Mouse (Mus musculus) liver, embryonic 14.5 days (tissue): ENCODE results near the gene Chst11. TPM values are rescaled to one million over a fixed set of nuclear protein-coding genes. Genes with fewer than 3 reads are reported as not detected.

Experiments
- ATAC-seq: fragments of 200-750 bp; cut with Nextera tagmentation; 2 replicates; pipeline ENCODE4 v1.8.0; 2017; ENCODE audit warnings: moderate number of reproducible peaks, mild to moderate bottlenecking, moderate library complexity; ENCODE audit not compliant: insufficient read depth
- DNase-seq, 3 experiments: peaks; one replicate each; pipeline ENCODE4 v3.0.0-alpha.2; 2012 to 2013; ENCODE audit warnings: low read depth in 3 of 3, low spot score in 3 of 3
- H3K27ac ChIP-seq: fragments of 300-500 bp; sonication (generic); 2 replicates; pipeline ENCODE4 v1.5.1; 2014; ENCODE audit warnings: moderate library complexity, mild to moderate bottlenecking, control low read depth, inconsistent platforms
- H3K27me3 ChIP-seq: fragments of 300-500 bp; sonication (generic); 2 replicates; pipeline ENCODE4 v1.6.1; 2014; ENCODE audit warnings: mild to moderate bottlenecking, low read length, moderate library complexity; ENCODE audit not compliant: control insufficient read depth, insufficient read depth
- H3K36me3 ChIP-seq: fragments of 300-500 bp; sonication (generic); replicated peaks from 2 replicates; pipeline ENCODE4 v1.6.1; 2014; ENCODE audit warnings: low read depth; ENCODE audit not compliant: control insufficient read depth, insufficient read depth
- H3K4me1 ChIP-seq, 2 experiments: fragments of 200-500 bp in 1 of 2; fragments of 300-500 bp in 1 of 2; sonication (generic) in 1 of 2; replicated peaks; 2 replicates each; pipeline ENCODE4 v1.6.1; 2012 to 2014; ENCODE audit warnings: antibody characterized with exemption in 1 of 2, inconsistent platforms in 1 of 2, low read length in 1 of 2; ENCODE audit not compliant: control insufficient read depth in 2 of 2, insufficient read depth in 2 of 2
- H3K4me2 ChIP-seq: fragments of 300-500 bp; sonication (generic); 2 replicates; pipeline ENCODE4 v1.6.1; 2014; ENCODE audit warnings: low read depth, mild to moderate bottlenecking, control low read depth, moderate library complexity
- H3K4me3 ChIP-seq, 2 experiments: fragments of 200-500 bp in 1 of 2; fragments of 300-500 bp in 1 of 2; sonication (generic) in 1 of 2; 2 replicates each; pipeline ENCODE4 v1.5.1; 2012 to 2014; ENCODE audit warnings: low read depth in 2 of 2, low read length in 2 of 2, mild to moderate bottlenecking in 2 of 2, control low read depth in 1 of 2, inconsistent platforms in 1 of 2, moderate library complexity in 1 of 2; ENCODE audit not compliant: insufficient read depth in 1 of 2
- H3K9ac ChIP-seq: fragments of 300-500 bp; sonication (generic); replicated peaks from 2 replicates; pipeline ENCODE4 v1.6.1; 2014; ENCODE audit warnings: mild to moderate bottlenecking, control low read depth, moderate library complexity
- H3K9me3 ChIP-seq: fragments of 300-500 bp; sonication (generic); 2 replicates; pipeline ENCODE4 v1.6.1; 2016; ENCODE audit warnings: low read length, mixed read lengths; ENCODE audit not compliant: control insufficient read depth
- CTCF ChIP-seq: IDR thresholded peaks from 2 replicates; pipeline ENCODE4 v1.5.1; 2016; ENCODE audit warnings: antibody characterized with exemption, low read depth, control low read depth
- EP300 ChIP-seq: IDR thresholded peaks from 2 replicates; pipeline ENCODE4 v1.6.1; 2016; ENCODE audit warnings: antibody characterized with exemption, low read depth
- WGBS: fragments of 180-500 bp; shearing (Covaris S2); extraction: QIAGEN DNeasy Blood & Tissue Kit; methylation state at CpG from one replicate; pipeline ENCODE4 v1.1.7; 2014; ENCODE audit not compliant: insufficient replicate concordance; 5-methylcytosine and 5-hydroxymethylcytosine counted together
- polyA plus RNA-seq, 2 experiments: library from polyadenylated mRNA; depleted of rRNA in 1 of 2; stranded (reverse) in 1 of 2; unstranded in 1 of 2; fragments of >200 nt; fragmentation: Nextera tagmentation in 1 of 2; extraction: Ambion mirVana in 1 of 2; gene quantifications; 2 replicates each; pipeline versions ENCODE4 v1.2.1 to v1.2.3; 2012 to 2014

Gene Chst11
- polyA plus RNA-seq, 2 experiments = 1.8 to 5.2 TPM

- DNase-seq (no peak), ATAC-seq (no peak)
- H3K27me3 ChIP-seq = no peaks in the 10 kb centered on the region
- H3K27ac ChIP-seq = no peak overlapping the region
- no peak overlapping the region for H3K4me3 ChIP-seq
- no peaks in the 10 kb centered on the region for H3K9me3 ChIP-seq
- 55% methylated on average over 2 of the region's 2 CpGs for WGBS
- no peak overlapping the region for H3K9ac ChIP-seq
- no peak overlapping the region for H3K4me2 ChIP-seq
- no peaks in the 10 kb centered on the region for H3K36me3 ChIP-seq
- H3K4me1 ChIP-seq = peaks cover 0 to 9% of the 10 kb centered on the region in 2 experiments; a peak in 2 of 4 replicates
- TF ChIP-seq EP300 (no peak), CTCF (no peak)
These were observed 58.4 kb downstream of the Chst11 start for GRCm38 (mm10) chr10:83043478-83044259.

- DNase-seq = no peak
These were observed 64.0 kb downstream of the Chst11 start for GRCm38 (mm10) chr10:83049174-83049780.

GRCm38 (mm10) chr10:83053886-83054550 is 68.7 kb downstream of the Chst11 start:
- no peak overlapping the region for H3K4me2 ChIP-seq
- H3K27me3 ChIP-seq = no peaks in the 10 kb centered on the region
- H3K36me3 ChIP-seq = no peaks in the 10 kb centered on the region
- ATAC-seq = no peak
- H3K27ac ChIP-seq = no peak overlapping the region
- H3K4me3 ChIP-seq = no peak overlapping the region
- H3K4me1 ChIP-seq = peaks cover 0 to 7% of the 10 kb centered on the region in 2 experiments; a peak in 2 of 4 replicates
- no peak for DNase-seq
- WGBS = 75% methylated on average over 10 of the region's 10 CpGs
- H3K9me3 ChIP-seq = no peaks in the 10 kb centered on the region
- H3K9ac ChIP-seq = no peak overlapping the region
- no peak for TF ChIP-seq CTCF
- no peak for TF ChIP-seq EP300

More at GRCm38 (mm10) chr10:83049174-83049780, 64.0 kb downstream of the Chst11 start:
- 84% methylated on average over 12 of the region's 12 CpGs for WGBS
- no peak overlapping the region for H3K4me3 ChIP-seq
- no peaks in the 10 kb centered on the region for H3K9me3 ChIP-seq
- H3K27me3 ChIP-seq = no peaks in the 10 kb centered on the region
- TF ChIP-seq CTCF = no peak
- TF ChIP-seq EP300 = no peak
- ATAC-seq = no peak
- no peak overlapping the region for H3K4me2 ChIP-seq
- no peak overlapping the region for H3K27ac ChIP-seq
- H3K36me3 ChIP-seq = no peaks in the 10 kb centered on the region
- H3K4me1 ChIP-seq = peaks cover 0 to 3% of the 10 kb centered on the region in 2 experiments; a peak in 1 of 4 replicates
- no peak overlapping the region for H3K9ac ChIP-seq

- Histone ChIP-seq H3K4me3 (no peak overlapping the region), H3K4me2 (no peak overlapping the region), H3K9ac (no peak overlapping the region), H3K4me1 (peaks cover 0 to 15% of the 10 kb centered on the region in 2 experiments; a peak in 3 of 4 replicates), H3K27me3 (no peaks in the 10 kb centered on the region), H3K36me3 (no peaks in the 10 kb centered on the region), H3K27ac (no peak overlapping the region), H3K9me3 (no peaks in the 10 kb centered on the region)
- DNase-seq (no peak), ATAC-seq (no peak)
- WGBS = 85% methylated on average over 7 of the region's 7 CpGs
- no peak for TF ChIP-seq EP300
- TF ChIP-seq CTCF = no peak
These were observed 71.0 kb downstream of the Chst11 start for GRCm38 (mm10) chr10:83056291-83056690.

- DNase-seq = no peak
- ATAC-seq = no peak
- H3K27ac ChIP-seq = no peak overlapping the region
- no peaks in the 10 kb centered on the region for H3K9me3 ChIP-seq
- WGBS = 34% methylated on average over 4 of the region's 4 CpGs
- H3K9ac ChIP-seq = no peak overlapping the region
- H3K4me3 ChIP-seq = no peak overlapping the region
- peaks cover 0 to 15% of the 10 kb centered on the region in 2 experiments; a peak in 3 of 4 replicates for H3K4me1 ChIP-seq
- TF ChIP-seq CTCF (no peak), EP300 (no peak)
- H3K36me3 ChIP-seq = no peaks in the 10 kb centered on the region
- H3K4me2 ChIP-seq = no peak overlapping the region
- H3K27me3 ChIP-seq = no peaks in the 10 kb centered on the region
These were observed 71.6 kb downstream of the Chst11 start for GRCm38 (mm10) chr10:83056866-83057265.
